Mouse (Mus musculus): Measurements from ENCODE around the gene Asb18. TPM values are rescaled to one million over a fixed set of nuclear protein-coding genes. Genes with fewer than 3 reads are reported as not detected.
A peak's percentile ranks its signal among the peaks of the same experiment; 100 is the strongest.

Gene Asb18
- polyA plus RNA-seq, 1 experiment from 2014 or later: 0.17 TPM

GRCm38 (mm10) chr1:89940961-89941524 lies 73.4 kb downstream of the Asb18 start:
- H3K4me2 ChIP-seq: 0 out of 2 replicates have a peak overlapping the region, but pooled peaks have one; percentile 55
- no peak for ATAC-seq (ENCODE audit: low FRiP score)
- H3K9ac ChIP-seq: no peak overlapping the region
- no peak overlapping the region for H3K4me3 ChIP-seq (replicated peaks)
- H3K27ac ChIP-seq: no peak overlapping the region
- H3K36me3 ChIP-seq (replicated peaks): no peaks in the 10 kb centered on the region
- peaks cover 95% of the 10 kb centered on the region for H3K27me3 ChIP-seq
- WGBS: 4% methylated on average over 15 of the region's 15 CpGs
- peaks cover 24% of the 10 kb centered on the region for H3K4me1 ChIP-seq
- no peaks in the 10 kb centered on the region for H3K9me3 ChIP-seq

- WGBS: 1% methylated on average over 34 of the region's 34 CpGs
- peaks cover 95% of the 10 kb centered on the region for H3K27me3 ChIP-seq
- no peaks in the 10 kb centered on the region for H3K36me3 ChIP-seq (replicated peaks)
- H3K4me1 ChIP-seq: peaks cover 33% of the 10 kb centered on the region
- H3K9me3 ChIP-seq: no peaks in the 10 kb centered on the region
- no peak overlapping the region for H3K4me3 ChIP-seq (replicated peaks)
- no peak overlapping the region for H3K9ac ChIP-seq
- H3K27ac ChIP-seq: no peak overlapping the region
- ATAC-seq (ENCODE audit: low FRiP score): peak; percentile 53
- H3K4me2 ChIP-seq: no peak overlapping the region
Observed at GRCm38 (mm10) chr1:89939981-89940726, 74.3 kb downstream of the Asb18 start.

- H3K36me3 ChIP-seq (replicated peaks): no peaks in the 10 kb centered on the region
- H3K27ac ChIP-seq: no peak overlapping the region
- no peak overlapping the region for H3K9ac ChIP-seq
- peaks cover 36% of the 10 kb centered on the region for H3K4me1 ChIP-seq
- H3K4me2 ChIP-seq: no peak overlapping the region
- 25% methylated on average over 16 of the region's 16 CpGs for WGBS
- no peak for ATAC-seq (ENCODE audit: low FRiP score)
- peaks cover 95% of the 10 kb centered on the region for H3K27me3 ChIP-seq
- H3K9me3 ChIP-seq: no peaks in the 10 kb centered on the region
- H3K4me3 ChIP-seq (replicated peaks): no peak overlapping the region
Observed at GRCm38 (mm10) chr1:89939596-89939960, 74.9 kb downstream of the Asb18 start.

- H3K36me3 ChIP-seq (replicated peaks): no peaks in the 10 kb centered on the region
- H3K4me3 ChIP-seq (replicated peaks): no peak overlapping the region
- WGBS: 21% methylated on average over 16 of the region's 16 CpGs
- ATAC-seq (ENCODE audit: low FRiP score): no peak
- H3K4me2 ChIP-seq: no peak overlapping the region
- no peak overlapping the region for H3K27ac ChIP-seq
- H3K27me3 ChIP-seq: peaks cover 95% of the 10 kb centered on the region
- H3K4me1 ChIP-seq: peaks cover 40% of the 10 kb centered on the region
- H3K9ac ChIP-seq: no peak overlapping the region
- no peaks in the 10 kb centered on the region for H3K9me3 ChIP-seq
Observed at GRCm38 (mm10) chr1:89938884-89939595, 75.4 kb downstream of the Asb18 start.

GRCm38 (mm10) chr1:89935493-89936348 lies 78.7 kb downstream of the Asb18 start:
- no peaks in the 10 kb centered on the region for H3K9me3 ChIP-seq
- no peak overlapping the region for H3K4me3 ChIP-seq (replicated peaks)
- H3K4me1 ChIP-seq: peaks cover 48% of the 10 kb centered on the region
- peaks cover 94% of the 10 kb centered on the region for H3K27me3 ChIP-seq
- ATAC-seq (ENCODE audit: low FRiP score): no peak
- H3K4me2 ChIP-seq: no peak overlapping the region
- H3K9ac ChIP-seq: no peak overlapping the region
- no peak overlapping the region for H3K27ac ChIP-seq
- WGBS: under 1% methylated on average over 29 of the region's 29 CpGs
- H3K36me3 ChIP-seq (replicated peaks): no peaks in the 10 kb centered on the region

GRCm38 (mm10) chr1:89934316-89935260 lies 79.9 kb downstream of the Asb18 start:
- H3K9ac ChIP-seq: no peak overlapping the region
- no peaks in the 10 kb centered on the region for H3K36me3 ChIP-seq (replicated peaks)
- no peak overlapping the region for H3K4me3 ChIP-seq (replicated peaks)
- under 1% methylated on average over 19 of the region's 19 CpGs for WGBS
- H3K27ac ChIP-seq: no peak overlapping the region
- no peak for ATAC-seq (ENCODE audit: low FRiP score)
- peaks cover 59% of the 10 kb centered on the region for H3K4me1 ChIP-seq
- peaks cover 95% of the 10 kb centered on the region for H3K27me3 ChIP-seq
- H3K4me2 ChIP-seq: 0 out of 2 replicates have a peak overlapping the region, but pooled peaks have one; percentile 10
- no peaks in the 10 kb centered on the region for H3K9me3 ChIP-seq

GRCm38 (mm10) chr1:89933786-89934185 lies 80.7 kb downstream of the Asb18 start:
- Histone ChIP-seq H3K9ac (no peak overlapping the region), H3K4me2 (0 out of 2 replicates have a peak overlapping the region, but pooled peaks have one; percentile 10), H3K4me3 (replicated peaks) (no peak overlapping the region)

GRCm38 (mm10) chr1:89933028-89933427 lies 81.4 kb downstream of the Asb18 start:
- H3K4me3 ChIP-seq (replicated peaks): no peak overlapping the region
- H3K9me3 ChIP-seq: no peaks in the 10 kb centered on the region
- no peak overlapping the region for H3K27ac ChIP-seq
- no peak overlapping the region for H3K4me2 ChIP-seq
- ATAC-seq (ENCODE audit: low FRiP score): no peak
- peaks cover 66% of the 10 kb centered on the region for H3K4me1 ChIP-seq
- 2% methylated on average over 6 of the region's 6 CpGs for whole genome bisulfite sequencing
- peaks cover 97% of the 10 kb centered on the region for H3K27me3 ChIP-seq
- H3K36me3 ChIP-seq (replicated peaks): no peaks in the 10 kb centered on the region
- H3K9ac ChIP-seq: no peak overlapping the region

More at GRCm38 (mm10) chr1:89933786-89934185, 80.7 kb downstream of the Asb18 start:
- Histone ChIP-seq H3K4me1 (peaks cover 64% of the 10 kb centered on the region), H3K36me3 (replicated peaks) (no peaks in the 10 kb centered on the region), H3K9me3 (no peaks in the 10 kb centered on the region), H3K27ac (no peak overlapping the region), H3K27me3 (peaks cover 95% of the 10 kb centered on the region)
- no peak for ATAC-seq (ENCODE audit: low FRiP score)
- WGBS: 2% methylated on average over 21 of the region's 21 CpGs

GRCm38 (mm10) chr1:89932616-89933015 lies 81.8 kb downstream of the Asb18 start:
- Histone ChIP-seq H3K27me3 (peaks cover 97% of the 10 kb centered on the region), H3K9me3 (no peaks in the 10 kb centered on the region), H3K9ac (no peak overlapping the region), H3K4me3 (replicated peaks) (no peak overlapping the region), H3K36me3 (replicated peaks) (no peaks in the 10 kb centered on the region), H3K4me2 (peak overlapping the region; percentile 19; the same call in 1 of the 2 replicates), H3K4me1 (peaks cover 66% of the 10 kb centered on the region), H3K27ac (no peak overlapping the region)
- WGBS: 1% methylated on average over 16 of the region's 16 CpGs
- no peak for ATAC-seq (ENCODE audit: low FRiP score)

- H3K4me3 ChIP-seq (replicated peaks): peak overlapping the region; percentile 43
- peaks cover 71% of the 10 kb centered on the region for H3K4me1 ChIP-seq
- no peak for ATAC-seq (ENCODE audit: low FRiP score)
- no peaks in the 10 kb centered on the region for H3K36me3 ChIP-seq (replicated peaks)
- H3K9me3 ChIP-seq: no peaks in the 10 kb centered on the region
- H3K27me3 ChIP-seq: peaks cover 97% of the 10 kb centered on the region
- H3K9ac ChIP-seq: no peak overlapping the region
- under 1% methylated on average over 19 of the region's 19 CpGs for WGBS
- H3K4me2 ChIP-seq: peak overlapping the region; percentile 70; the same call in 1 of the 2 replicates
- H3K27ac ChIP-seq: no peak overlapping the region
Observed at GRCm38 (mm10) chr1:89932021-89932423, 82.4 kb downstream of the Asb18 start.

GRCm38 (mm10) chr1:89931120-89931519 lies 83.3 kb downstream of the Asb18 start, which contains the start of gene Gbx2:
Gbx2 (minus strand) TSS chr1:89931179.
- Histone ChIP-seq H3K9ac (peak within 1 kb of the TSS; percentile 55), H3K4me2 (peak within 1 kb of the TSS; percentile 70), H3K27ac (peak within 1 kb of the TSS; percentile 31), H3K27me3 (peaks cover 97% of the 10 kb centered on the region), H3K4me1 (peaks cover 77% of the 10 kb centered on the region), H3K4me3 (replicated peaks) (peak within 1 kb of the TSS; percentile 43), H3K9me3 (no peaks in the 10 kb centered on the region), H3K36me3 (replicated peaks) (no peaks in the 10 kb centered on the region)
- under 1% methylated on average over 33 of the region's 33 CpGs for WGBS
- peak; percentile 83 for ATAC-seq (ENCODE audit: low FRiP score)

Data from forebrain, embryonic 12.5 days (tissue).